Mouse (Mus musculus) c-Kit-positive CD71-positive TER-119-negative erythroid progenitor cells, embryonic 14.5 days (primary cell): ENCODE results near the gene B9d2.

Source experiments
- DNase-seq: peaks from one replicate; pipeline ENCODE4 v3.0.0-alpha.2; 2013; ENCODE audit warnings: low read depth

The B9d2 gene

DNA sequence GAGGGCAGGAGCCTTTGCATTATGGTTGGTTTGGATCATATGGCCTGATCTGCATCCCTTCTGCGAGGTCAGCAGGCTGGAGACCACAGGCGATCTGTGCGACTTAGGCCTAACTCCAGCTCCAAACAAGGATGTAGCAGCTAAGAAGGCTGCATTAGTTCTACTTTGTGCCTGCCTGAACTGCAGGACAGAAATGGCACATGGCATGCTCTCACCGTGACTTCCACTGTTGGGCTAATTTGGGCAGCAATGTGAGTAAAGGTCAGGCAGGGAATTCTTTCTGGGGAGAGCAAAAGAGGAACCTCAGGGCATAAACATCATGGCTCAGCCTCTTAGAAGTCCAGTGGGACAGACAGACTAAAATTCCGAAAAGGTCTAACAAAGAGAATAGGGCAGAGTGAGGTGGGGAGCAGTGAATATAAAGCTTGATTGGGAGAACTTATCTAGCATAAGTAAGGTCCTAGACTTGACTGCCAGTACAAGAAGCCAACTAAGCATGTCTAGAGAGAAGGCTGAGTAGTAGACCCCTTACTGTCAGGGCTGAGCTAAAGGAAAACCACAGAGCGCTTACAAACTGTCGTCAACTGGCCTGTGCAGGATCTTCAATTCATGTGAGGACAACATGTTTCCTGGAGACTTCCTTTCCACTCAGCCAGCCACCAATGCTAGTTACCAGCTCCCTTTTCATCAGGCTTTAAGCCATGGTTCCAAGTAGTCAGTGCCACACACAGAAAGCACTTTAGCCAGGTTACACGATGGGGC lies 50.9 kb downstream of the B9d2 start:
- no peak for DNase-seq

DNA sequence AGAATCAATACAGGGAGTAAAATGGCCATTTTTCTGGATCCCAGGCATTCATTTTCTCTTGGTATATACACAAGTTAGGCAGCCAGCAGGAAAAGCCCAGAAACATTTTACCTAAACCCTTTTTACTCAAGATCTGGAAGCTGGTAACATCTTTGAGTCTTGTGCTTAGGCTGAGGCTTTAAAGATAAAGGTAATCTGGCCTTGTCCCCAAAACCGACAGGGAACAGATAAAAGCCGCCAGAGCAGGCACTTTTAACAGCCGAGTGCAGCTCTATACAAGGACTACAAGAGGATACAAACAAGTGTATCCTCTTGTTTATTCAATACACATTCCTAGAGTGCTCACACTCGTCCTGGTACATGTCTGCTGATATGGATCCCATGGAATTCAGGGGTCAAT lies 54.4 kb downstream of the B9d2 start:
- no peak for DNase-seq
